Mouse (Mus musculus): ENCODE data around the gene Dip2c.

Dip2c gene

GRCm38 (mm10) chr13:9667954-9668496, 391.7 kb downstream of the Dip2c start:
- DNase-seq (ENCODE audit: low spot score in 2 of 2): no peak

- DNase-seq (ENCODE audit: low spot score in 2 of 2): no peak
Observed at GRCm38 (mm10) chr13:9669246-9669645, 392.9 kb downstream of the Dip2c start.

- DNase-seq (ENCODE audit: low spot score in 2 of 2): no peak
Observed at GRCm38 (mm10) chr13:9674126-9674525, 397.8 kb downstream of the Dip2c start.

GRCm38 (mm10) chr13:9681492-9681891, 405.2 kb downstream of the Dip2c start:
- DNase-seq (ENCODE audit: low spot score in 2 of 2): no peak

GRCm38 (mm10) chr13:9683280-9683679, 407.0 kb downstream of the Dip2c start:
- no peak for DNase-seq (ENCODE audit: low spot score in 2 of 2)

GRCm38 (mm10) chr13:9684153-9684923, 408.0 kb downstream of the Dip2c start:
- DNase-seq (ENCODE audit: low spot score in 2 of 2): peak in 1 of 2 experiments; percentile 13

GRCm38 (mm10) chr13:9686261-9686660, 409.9 kb downstream of the Dip2c start:
- DNase-seq (ENCODE audit: low spot score in 2 of 2): no peak

GRCm38 (mm10) chr13:9686765-9687164, 410.4 kb downstream of the Dip2c start:
- peak in 1 of 2 experiments; percentile 9 for DNase-seq (ENCODE audit: low spot score in 2 of 2)

GRCm38 (mm10) chr13:9689366-9689765, 413.0 kb downstream of the Dip2c start:
- DNase-seq (ENCODE audit: low spot score in 2 of 2): no peak

- no peak for DNase-seq (ENCODE audit: low spot score in 2 of 2)
Observed at GRCm38 (mm10) chr13:9692876-9693275, 416.5 kb downstream of the Dip2c start.

- DNase-seq (ENCODE audit: low spot score in 2 of 2): no peak
Observed at GRCm38 (mm10) chr13:9694651-9695050, 418.3 kb downstream of the Dip2c start.

GRCm38 (mm10) chr13:9695403-9695802, 419.1 kb downstream of the Dip2c start:
- DNase-seq (ENCODE audit: low spot score in 2 of 2): no peak

GRCm38 (mm10) chr13:9695809-9696208, 419.5 kb downstream of the Dip2c start:
- DNase-seq (ENCODE audit: low spot score in 2 of 2): no peak

GRCm38 (mm10) chr13:9697340-9697739, 421.0 kb downstream of the Dip2c start:
- DNase-seq (ENCODE audit: low spot score in 2 of 2): no peak

GRCm38 (mm10) chr13:9702615-9703235, 426.4 kb downstream of the Dip2c start:
- no peak for DNase-seq (ENCODE audit: low spot score in 2 of 2)

GRCm38 (mm10) chr13:9706720-9707119, 430.4 kb downstream of the Dip2c start:
- no peak for DNase-seq (ENCODE audit: low spot score in 2 of 2)

GRCm38 (mm10) chr13:9708433-9709240, 432.3 kb downstream of the Dip2c start:
- DNase-seq (ENCODE audit: low spot score in 2 of 2): no peak

GRCm38 (mm10) chr13:9712409-9712808, 436.1 kb downstream of the Dip2c start:
- no peak for DNase-seq (ENCODE audit: low spot score in 2 of 2)

GRCm38 (mm10) chr13:9712971-9713370, 436.6 kb downstream of the Dip2c start:
- DNase-seq (ENCODE audit: low spot score in 2 of 2): no peak

- DNase-seq (ENCODE audit: low spot score in 2 of 2): no peak
Observed at GRCm38 (mm10) chr13:9713462-9714134, 437.3 kb downstream of the Dip2c start.

GRCm38 (mm10) chr13:9715224-9715623, 438.9 kb downstream of the Dip2c start:
- no peak for DNase-seq (ENCODE audit: low spot score in 2 of 2)
